Mouse (Mus musculus) heart, embryonic 15.5 days (tissue): ENCODE data around the gene Gpr108. TPM values are rescaled to one million over a fixed set of nuclear protein-coding genes. Genes with fewer than 3 reads are reported as not detected.
"Not testable (repeated sequence)": the region's sequence is repeated elsewhere in the genome, so short reads cannot be mapped to it uniquely, and the experiment has no call there.

Experiments used
- ATAC-seq: fragments of 200-750 bp; cut with Nextera tagmentation; replicated peaks from 2 replicates; pipeline ENCODE4 v1.8.0; 2017; ENCODE audit warnings: low read depth, moderate TSS enrichment; ENCODE audit not compliant: insufficient number of reproducible peaks, insufficient read depth, low FRiP score
- H3K27ac ChIP-seq: fragments of 300-500 bp; sonication (generic); 2 replicates; pipeline ENCODE4 v1.5.1; 2015; ENCODE audit warnings: mild to moderate bottlenecking, inconsistent platforms
- H3K27me3 ChIP-seq: fragments of 300-500 bp; sonication (generic); 2 replicates; pipeline ENCODE4 v1.6.1; 2015; ENCODE audit warnings: inconsistent platforms
- H3K36me3 ChIP-seq: fragments of 300-500 bp; sonication (generic); 2 replicates; pipeline ENCODE4 v1.6.1; 2015; ENCODE audit warnings: mild to moderate bottlenecking, inconsistent platforms
- H3K4me1 ChIP-seq: fragments of 300-500 bp; sonication (generic); replicated peaks from 2 replicates; pipeline ENCODE4 v1.6.1; 2015; ENCODE audit warnings: inconsistent platforms
- H3K4me2 ChIP-seq: fragments of 300-500 bp; sonication (generic); 2 replicates; pipeline ENCODE4 v1.6.1; 2015; ENCODE audit warnings: inconsistent platforms, mild to moderate bottlenecking, moderate library complexity
- H3K4me3 ChIP-seq: fragments of 300-500 bp; sonication (generic); 2 replicates; pipeline ENCODE4 v1.5.1; 2015; ENCODE audit warnings: mild to moderate bottlenecking, inconsistent platforms
- H3K9ac ChIP-seq: fragments of 300-500 bp; sonication (generic); 2 replicates; pipeline ENCODE4 v1.6.1; 2015; ENCODE audit warnings: mild to moderate bottlenecking, inconsistent platforms
- H3K9me3 ChIP-seq: fragments of 300-500 bp; sonication (generic); replicated peaks from 2 replicates; pipeline ENCODE4 v1.6.1; 2016; ENCODE audit warnings: inconsistent platforms
- WGBS: fragments of 180-500 bp; shearing (Covaris S2); methylation state at CpG from one replicate; pipeline ENCODE4 v1.1.7; 2015; ENCODE audit warnings: mixed read lengths; 5-methylcytosine and 5-hydroxymethylcytosine counted together
- polyA plus RNA-seq: library from polyadenylated mRNA; unstranded; fragments of >200 nt; fragmentation: Nextera tagmentation; extraction: Ambion mirVana; gene quantifications from 2 replicates; pipeline ENCODE4 v1.2.1, GENCODE M21; 2015

Gene Gpr108
- polyA plus RNA-seq, 1 experiment from 2014 or later = 26.5 TPM

GRCm38 (mm10) chr17:57279591-57280224 lies 31.5 kb upstream of the Gpr108 start:
- H3K36me3 ChIP-seq = no peaks in the 10 kb centered on the region
- WGBS = 50% methylated on average over 9 of the region's 9 CpGs
- H3K9me3 ChIP-seq = no peaks in the 10 kb centered on the region
- H3K4me2 ChIP-seq = peak overlapping the region; percentile 6; the same call in 1 of the 2 replicates
- no peak overlapping the region for H3K9ac ChIP-seq
- H3K4me1 ChIP-seq = peaks cover 16% of the 10 kb centered on the region
- H3K4me3 ChIP-seq = peak overlapping the region; percentile 31
- no peak for ATAC-seq
- H3K27ac ChIP-seq = no peak overlapping the region
- H3K27me3 ChIP-seq = peaks cover 17% of the 10 kb centered on the region

- peaks cover 17% of the 10 kb centered on the region for H3K27me3 ChIP-seq
- H3K4me1 ChIP-seq = peaks cover 17% of the 10 kb centered on the region
- ATAC-seq = no peak
- H3K4me3 ChIP-seq = peak within 1 kb of the TSS; percentile 31
- no peaks in the 10 kb centered on the region for H3K9me3 ChIP-seq
- peak within 1 kb of the TSS; percentile 6; the same call in 1 of the 2 replicates for H3K4me2 ChIP-seq
- no peaks in the 10 kb centered on the region for H3K36me3 ChIP-seq
- 42% methylated on average over 26 of the region's 26 CpGs for WGBS
- no peak within 1 kb of the TSS for H3K9ac ChIP-seq
- no peak within 1 kb of the TSS for H3K27ac ChIP-seq
These were observed 30.8 kb upstream of the Gpr108 start, which contains the start of gene Vav1 for GRCm38 (mm10) chr17:57278943-57279590. Gene Vav1, plus strand, starts transcription at chr17:57279100.

- no peak for ATAC-seq
- no peaks in the 10 kb centered on the region for H3K9me3 ChIP-seq
- H3K27ac ChIP-seq = no peak overlapping the region
- no peaks in the 10 kb centered on the region for H3K36me3 ChIP-seq
- peaks cover 17% of the 10 kb centered on the region for H3K27me3 ChIP-seq
- H3K9ac ChIP-seq = no peak overlapping the region
- H3K4me3 ChIP-seq = no peak overlapping the region
- 63% methylated on average over 2 of the region's 2 CpGs for WGBS
- no peak overlapping the region for H3K4me2 ChIP-seq
- H3K4me1 ChIP-seq = peaks cover 17% of the 10 kb centered on the region
These were observed 30.3 kb upstream of the Gpr108 start for GRCm38 (mm10) chr17:57278537-57278936.

- not testable (repeated sequence) for H3K36me3 ChIP-seq, H3K9ac ChIP-seq, H3K4me2 ChIP-seq, H3K27ac ChIP-seq, H3K4me3 ChIP-seq, H3K9me3 ChIP-seq, ATAC-seq
- peaks cover 17% of the 10 kb centered on the region for H3K4me1 ChIP-seq
- H3K27me3 ChIP-seq = peaks cover 17% of the 10 kb centered on the region
- 75% methylated on average over 5 of the region's 5 CpGs for WGBS
These were observed 29.5 kb upstream of the Gpr108 start for GRCm38 (mm10) chr17:57277598-57278261.

GRCm38 (mm10) chr17:57276634-57277121 lies 28.4 kb upstream of the Gpr108 start:
- Histone ChIP-seq H3K4me2 (peak overlapping the region; percentile 81), H3K4me3 (peak overlapping the region; percentile 66), H3K9me3 (no peaks in the 10 kb centered on the region), H3K27me3 (peaks cover 24% of the 10 kb centered on the region), H3K27ac (peak overlapping the region; percentile 56), H3K4me1 (peaks cover 17% of the 10 kb centered on the region), H3K9ac (peak overlapping the region; percentile 53), H3K36me3 (no peaks in the 10 kb centered on the region)
- peak; percentile 43; the same call in 1 of the 2 replicates for ATAC-seq
- WGBS = under 1% methylated on average over 20 of the region's 20 CpGs

GRCm38 (mm10) chr17:57275997-57276351 lies 27.7 kb upstream of the Gpr108 start:
- H3K4me1 ChIP-seq = peaks cover 17% of the 10 kb centered on the region
- H3K27ac ChIP-seq = no peak overlapping the region
- peak overlapping the region; percentile 66 for H3K4me3 ChIP-seq
- H3K27me3 ChIP-seq = peaks cover 24% of the 10 kb centered on the region
- peak overlapping the region; percentile 53; the same call in 1 of the 2 replicates for H3K9ac ChIP-seq
- H3K9me3 ChIP-seq = no peaks in the 10 kb centered on the region
- WGBS = 4% methylated on average over 13 of the region's 13 CpGs
- H3K36me3 ChIP-seq = no peaks in the 10 kb centered on the region
- ATAC-seq = no peak
- peak overlapping the region; percentile 81 for H3K4me2 ChIP-seq

GRCm38 (mm10) chr17:57275111-57275996 lies 27.1 kb upstream of the Gpr108 start:
- H3K9ac ChIP-seq = peak overlapping the region; percentile 53
- peaks cover 23% of the 10 kb centered on the region for H3K27me3 ChIP-seq
- H3K36me3 ChIP-seq = no peaks in the 10 kb centered on the region
- 0 out of 2 replicates have a peak overlapping the region, but pooled peaks have one; percentile 17 for H3K27ac ChIP-seq
- H3K4me3 ChIP-seq = peak overlapping the region; percentile 66
- WGBS = under 1% methylated on average over 51 of the region's 53 CpGs
- peak; percentile 78 for ATAC-seq
- peak overlapping the region; percentile 81 for H3K4me2 ChIP-seq
- H3K4me1 ChIP-seq = peaks cover 17% of the 10 kb centered on the region
- H3K9me3 ChIP-seq = no peaks in the 10 kb centered on the region

- Histone ChIP-seq H3K4me1 (peaks cover 17% of the 10 kb centered on the region), H3K9me3 (no peaks in the 10 kb centered on the region), H3K36me3 (no peaks in the 10 kb centered on the region), H3K9ac (peak overlapping the region; percentile 50), H3K27me3 (peaks cover 16% of the 10 kb centered on the region; the same call in 1 of the 2 replicates), H3K4me3 (peak overlapping the region; percentile 66), H3K4me2 (peak overlapping the region; percentile 81), H3K27ac (0 out of 2 replicates have a peak overlapping the region, but pooled peaks have one; percentile 17)
- ATAC-seq = no peak
- WGBS = 5% methylated on average over 15 of the region's 15 CpGs
These were observed 26.4 kb upstream of the Gpr108 start for GRCm38 (mm10) chr17:57274686-57275085.

- H3K9ac ChIP-seq = no peak overlapping the region
- H3K4me3 ChIP-seq = no peak overlapping the region
- H3K4me1 ChIP-seq = peaks cover 17% of the 10 kb centered on the region
- H3K9me3 ChIP-seq = no peaks in the 10 kb centered on the region
- peaks cover 8% of the 10 kb centered on the region; the same call in 1 of the 2 replicates for H3K27me3 ChIP-seq
- ATAC-seq = no peak
- no peak overlapping the region for H3K4me2 ChIP-seq
- no peak overlapping the region for H3K27ac ChIP-seq
- WGBS = 34% methylated on average over 7 of the region's 7 CpGs
- H3K36me3 ChIP-seq = no peaks in the 10 kb centered on the region
These were observed 25.6 kb upstream of the Gpr108 start for GRCm38 (mm10) chr17:57273846-57274245.

GRCm38 (mm10) chr17:57271301-57271700 lies 23.1 kb upstream of the Gpr108 start:
- 46% methylated on average over 9 of the region's 9 CpGs for WGBS
- H3K27ac ChIP-seq = no peak overlapping the region
- 0 out of 2 replicates have a peak, but pooled peaks cover 7% of the 10 kb centered on the region for H3K27me3 ChIP-seq
- no peaks in the 10 kb centered on the region for H3K9me3 ChIP-seq
- no peaks in the 10 kb centered on the region for H3K36me3 ChIP-seq
- no peak overlapping the region for H3K9ac ChIP-seq
- H3K4me3 ChIP-seq = no peak overlapping the region
- H3K4me2 ChIP-seq = no peak overlapping the region
- ATAC-seq = no peak
- H3K4me1 ChIP-seq = peaks cover 16% of the 10 kb centered on the region
